9 mouse cellular contexts compared by ENCODE assay signal in genomic region chr6:89421503-89421902, GRCm38 (mm10). TPM values are rescaled to one million over a fixed set of nuclear protein-coding genes. Genes with fewer than 3 reads are reported as not detected.
DNase-seq lines count a peak whose midpoint lies in the region; ATAC-seq lines count a peak whose summit lies in the region.
"Had no signal": no experiment of that assay in that cellular context is flagged by ENCODE, and none has a peak within 500 bp of the region (broad histone marks: within the 10 kb centered on the region; RNA-seq: fewer than 3 reads in every experiment).

No protein-coding gene starts in this region.

- peak; percentile 93 for ATAC-seq in common myeloid progenitor, adult 5-6 weeks (replicated peaks; ENCODE audit: low read depth, poor library complexity, severe bottlenecking)
- ATAC-seq in neutrophil, adult 5-6 weeks (ENCODE audit: extremely low read depth, insufficient number of reproducible peaks, low FRiP score, poor library complexity, severe bottlenecking), result peak; percentile 64
- ATAC-seq: hindbrain, embryonic 16.5 days had no signal

- peak; percentile 2 for DNase-seq in spleen, adult 12 weeks (ENCODE audit: low spot score)
- no peak for DNase-seq in spleen, postnatal 14 days (ENCODE audit: low spot score in 2 of 2)
- DNase-seq in frontal cortex, postnatal 10 days (ENCODE audit: low spot score in 2 of 2), result no peak
- no peak for DNase-seq in gastrocnemius, postnatal 25 days
- DNase-seq in kidney, postnatal 25 days, result no peak
- DNase-seq: retina, postnatal 1 day had no signal

RNA-seq across cellular contexts. Expression of gene Plxna1, which starts 59.1 kb away (rescaled TPM):
- total RNA-seq in common myeloid progenitor, adult 5-6 weeks (2017), result 1.8 and 3.2 TPM in 2 replicates
- 1.4 and 1.7 TPM in 2 replicates for total RNA-seq in neutrophil, adult 5-6 weeks (2017)
- 10 to 100 TPM; 16.8 to 19.1 TPM for total RNA-seq in gastrocnemius, postnatal 25 days (2021)
